Comparison of ENCODE assay signal across 7 mouse cellular contexts in genomic region chr9:98287135-98287534, GRCm38 (mm10). TPM values are rescaled to one million over a fixed set of nuclear protein-coding genes. Genes with fewer than 3 reads are reported as not detected.
DNase-seq lines count a peak whose midpoint lies in the region; ATAC-seq and TF ChIP-seq lines count a peak whose summit lies in the region.
"Not testable (repeated sequence)": the region's sequence is repeated elsewhere in the genome, so short reads cannot be mapped to it uniquely, and the experiment has no call there.

TSS of gene Nmnat3 (plus strand) at chr9:98287435.

- WGBS in heart, embryonic 16.5 days = 75% methylated on average over 6 of the region's 6 CpGs
- WGBS in intestine, embryonic 16.5 days = 78% methylated on average over 6 of the region's 6 CpGs
- 62% methylated on average over 6 of the region's 6 CpGs for WGBS in liver, embryonic 13.5 days (ENCODE audit: insufficient replicate concordance)
- WGBS in olfactory bulb, adult 2 months = 85% methylated on average over 6 of the region's 6 CpGs

- not testable (repeated sequence) for DNase-seq in adrenal gland, postnatal 14 days; gastrocnemius, postnatal 36 days; liver, embryonic 13.5 days

- not testable (repeated sequence) for H3K4me1 ChIP-seq in heart, embryonic 16.5 days (ENCODE audit: control insufficient read depth, insufficient read depth, low read length); intestine, embryonic 16.5 days (ENCODE audit: control insufficient read depth, insufficient read depth, low read length); liver, embryonic 13.5 days (replicated peaks); olfactory bulb, adult 2 months (ENCODE audit: control insufficient read depth, insufficient read depth, low read length)

- TF ChIP-seq CTCF in olfactory bulb, adult 2 months (IDR thresholded peaks at IDR 0.05; ENCODE audit: insufficient read depth, low read depth, low read length) = not testable (repeated sequence)

- H3K4me2 ChIP-seq in heart, embryonic 16.5 days (ENCODE audit: low read depth, low read length); intestine, embryonic 16.5 days (ENCODE audit: low read depth, low read length); liver, embryonic 13.5 days: not testable (repeated sequence)

- not testable (repeated sequence) for H3K36me3 ChIP-seq in heart, embryonic 16.5 days (ENCODE audit: control insufficient read depth, insufficient read depth); intestine, embryonic 16.5 days (ENCODE audit: control insufficient read depth, insufficient read depth, low read length); liver, embryonic 13.5 days

- H3K27ac ChIP-seq in heart, embryonic 16.5 days (ENCODE audit: low read length); intestine, embryonic 16.5 days (ENCODE audit: low read length); liver, embryonic 13.5 days; olfactory bulb, adult 2 months (ENCODE audit: insufficient read depth, low read depth, low read length): not testable (repeated sequence)

- H3K27me3 ChIP-seq in heart, embryonic 16.5 days (ENCODE audit: control insufficient read depth, insufficient read depth, low read length); intestine, embryonic 16.5 days (replicated peaks; ENCODE audit: control insufficient read depth, insufficient read depth, low read length): not testable (repeated sequence)
- H3K27me3 ChIP-seq in liver, embryonic 13.5 days = peaks cover 37% of the 10 kb centered on the region

- not testable (repeated sequence) for H3K9me3 ChIP-seq in heart, embryonic 16.5 days (replicated peaks; ENCODE audit: control insufficient read depth, low read length); intestine, embryonic 16.5 days (ENCODE audit: control insufficient read depth, low read length); liver, embryonic 13.5 days (replicated peaks)

- H3K9ac ChIP-seq in heart, embryonic 16.5 days (ENCODE audit: low read length); intestine, embryonic 16.5 days (ENCODE audit: low read depth, low read length); liver, embryonic 13.5 days: not testable (repeated sequence)

- ATAC-seq in erythroblast, adult 5-6 weeks (replicated peaks; ENCODE audit: low FRiP score, poor library complexity, severe bottlenecking); heart, embryonic 16.5 days (replicated peaks; ENCODE audit: extremely low read depth, insufficient read depth, low FRiP score); intestine, embryonic 16.5 days; liver, embryonic 13.5 days (ENCODE audit: low read depth): not testable (repeated sequence)

- not testable (repeated sequence) for TF ChIP-seq POLR2A in olfactory bulb, adult 2 months (IDR thresholded peaks at IDR 0.05; ENCODE audit: insufficient read depth, low read depth, low read length)

- intact Hi-C loops in gastrocnemius, postnatal 36 days (cut with DNase I) = not testable (repeated sequence)

- H3K4me3 ChIP-seq in heart, embryonic 16.5 days (ENCODE audit: low read length); intestine, embryonic 16.5 days (ENCODE audit: low read length); liver, embryonic 13.5 days (replicated peaks); olfactory bulb, adult 2 months (ENCODE audit: insufficient read depth, low read depth, low read length): not testable (repeated sequence)

RNA-seq across cellular contexts. Expression of gene Nmnat3, which starts in this region (rescaled TPM):
- 12.1 and 13.3 TPM in 2 replicates for total RNA-seq in adrenal gland, postnatal 14 days (2021)
- total RNA-seq in erythroblast, adult 5-6 weeks (2015; ENCODE audit: low replicate concordance) = 28.0 and 51.1 TPM in 2 replicates
- 40.2 and 59.4 TPM in 2 replicates for total RNA-seq in erythroblast, adult 5-6 weeks (2017; ENCODE audit: low replicate concordance)
- 10 to 100 TPM; 11.5 to 11.7 TPM for total RNA-seq in gastrocnemius, postnatal 36 days (2021)
- 13.7 and 15.1 TPM in 2 replicates for polyA plus RNA-seq in heart, embryonic 16.5 days (2015; fragmentation: Nextera tagmentation; extraction: Ambion mirVana)
- 20.1 and 21.9 TPM in 2 replicates for polyA plus RNA-seq in intestine, embryonic 16.5 days (2015; fragmentation: Nextera tagmentation; extraction: Ambion mirVana)
- polyA plus RNA-seq in liver, embryonic 13.5 days (2015; fragmentation: Nextera tagmentation; extraction: Ambion mirVana) = 31.1 and 31.6 TPM in 2 replicates
- not detected in 2 replicates for polyA plus RNA-seq in olfactory bulb, adult 2 months (2012; ENCODE audit: insufficient read depth, insufficient read length, low replicate concordance, missing spikeins)
